Mouse (Mus musculus) gastrocnemius, postnatal 14 days (tissue): ENCODE measurements around the gene Ninj2. TPM values are rescaled to one million over a fixed set of nuclear protein-coding genes. Genes with fewer than 3 reads are reported as not detected.

ENCODE experiments used
- DNase-seq: peaks from one replicate; pipeline ENCODE4 v3.0.0; 2021; ENCODE audit warnings: mixed read lengths
- intact Hi-C: fragments of 180-260 bp; cut with DNase I; formaldehyde crosslinking; loops from one replicate; pipeline ENCODE4 v1.15.1; 2025; ENCODE audit warnings: low total_unique reads
- total RNA-seq, 2 experiments: library from RNA; stranded (reverse); gene quantifications; 2 replicates each; pipeline ENCODE4 v1.2.3; 2021

Gene Ninj2
- total RNA-seq, 2 experiments from 2014 or later = not detected

- intact Hi-C loops = no loop called here
- DNase-seq = no peak
Measured at GRCm38 (mm10) chr6:120225355-120225754, 132.2 kb downstream of the Ninj2 start.

- no peak for DNase-seq
- intact Hi-C loops = no loop called here
Measured at GRCm38 (mm10) chr6:120227068-120227467, 133.9 kb downstream of the Ninj2 start.

- no peak for DNase-seq
- intact Hi-C loops = no loop called here
Measured at GRCm38 (mm10) chr6:120229806-120230205, 136.7 kb downstream of the Ninj2 start.

GRCm38 (mm10) chr6:120230441-120230840 is 137.3 kb downstream of the Ninj2 start:
- DNase-seq = no peak

GRCm38 (mm10) chr6:120232885-120233284 is 139.7 kb downstream of the Ninj2 start:
- intact Hi-C loops = no loop called here
- DNase-seq = no peak

More at GRCm38 (mm10) chr6:120230441-120230840, 137.3 kb downstream of the Ninj2 start:
- intact Hi-C loops = no loop called here

- no peak for DNase-seq
- intact Hi-C loops = no loop called here
Measured at GRCm38 (mm10) chr6:120235874-120236273, 142.7 kb downstream of the Ninj2 start.

- intact Hi-C loops = no loop called here
- DNase-seq = no peak
Measured at GRCm38 (mm10) chr6:120240461-120240860, 147.3 kb downstream of the Ninj2 start.

- DNase-seq = no peak
- intact Hi-C loops = no loop called here
Measured at GRCm38 (mm10) chr6:120241453-120241852, 148.3 kb downstream of the Ninj2 start.

GRCm38 (mm10) chr6:120242530-120242929 is 149.4 kb downstream of the Ninj2 start:
- intact Hi-C loops = no loop called here
- no peak for DNase-seq

- no peak for DNase-seq
- intact Hi-C loops = no loop called here
Measured at GRCm38 (mm10) chr6:120243250-120243649, 150.1 kb downstream of the Ninj2 start.

GRCm38 (mm10) chr6:120246676-120247075 is 153.5 kb downstream of the Ninj2 start:
- DNase-seq = no peak
- intact Hi-C loops = no loop called here

- intact Hi-C loops = no loop called here
- DNase-seq = no peak
Measured at GRCm38 (mm10) chr6:120249831-120250230, 156.7 kb downstream of the Ninj2 start.

Other genes with a start within 250 kb of the Ninj2 start
- gene Erc1, start 245.2 kb upstream of the Ninj2 start, total RNA-seq = 10 to 100 TPM; 19.3 to 21.2 TPM
- gene Rad52, start 190.7 kb upstream of the Ninj2 start, total RNA-seq = 10 to 100 TPM; 11.3 to 11.5 TPM
- gene Wnk1, start 54.7 kb upstream of the Ninj2 start, total RNA-seq = 100 to 1,000 TPM; 271 TPM
- under 1 TPM in 1 of 2 experiments, not detected in 1; 0.21 TPM for gene D330020A13Rik, start 201.0 kb downstream of the Ninj2 start, total RNA-seq
- 1 to 10 TPM; 2.7 TPM for gene B4galnt3, start 201.2 kb downstream of the Ninj2 start, total RNA-seq